Mouse (Mus musculus): Measurements from ENCODE around the gene Fam102b. TPM values are rescaled to one million over a fixed set of nuclear protein-coding genes. Genes with fewer than 3 reads are reported as not detected.

Gene Fam102b
- 18.0 and 19.5 TPM in 2 replicates for polyA plus RNA-seq (2014; fragmentation: Nextera tagmentation; extraction: Ambion mirVana)

GRCm38 (mm10) chr3:109027515-109027987 is at the start of gene Fam102b:
TSS of gene Fam102b (minus strand) at chr3:109027607.
- under 1% methylated on average over 53 of the region's 54 CpGs for WGBS
- peak within 1 kb of the TSS; percentile 65 for H3K4me2 ChIP-seq (replicated peaks; ENCODE audit: low read depth, low read length)
- no peaks in the 10 kb centered on the region for H3K27me3 ChIP-seq (ENCODE audit: control insufficient read depth, insufficient read depth, low read length)
- peak within 1 kb of the TSS; percentile 86 for H3K27ac ChIP-seq (ENCODE audit: low read length)
- ATAC-seq (ENCODE audit: insufficient number of reproducible peaks, insufficient read depth, low FRiP score, low read depth): peak; percentile 75
- no peaks in the 10 kb centered on the region for H3K36me3 ChIP-seq (ENCODE audit: control insufficient read depth, insufficient read depth, low read length)
- no peaks in the 10 kb centered on the region for H3K9me3 ChIP-seq (ENCODE audit: control insufficient read depth, low read depth, low read length)
- H3K4me3 ChIP-seq (ENCODE audit: low read depth, low read length): peak within 1 kb of the TSS; percentile 74
- peaks cover 30% of the 10 kb centered on the region for H3K4me1 ChIP-seq (ENCODE audit: control insufficient read depth, insufficient read depth, low read length)
- H3K9ac ChIP-seq (replicated peaks; ENCODE audit: low read depth, low read length): peak within 1 kb of the TSS; percentile 82

GRCm38 (mm10) chr3:109062989-109063388 is 35.6 kb upstream of the Fam102b start:
- WGBS: 3% methylated on average over 6 of the region's 6 CpGs
- no peak overlapping the region for H3K4me3 ChIP-seq (ENCODE audit: low read depth, low read length)

GRCm38 (mm10) chr3:109062391-109062790 is 35.0 kb upstream of the Fam102b start:
- ATAC-seq (ENCODE audit: insufficient number of reproducible peaks, insufficient read depth, low FRiP score, low read depth): no peak
- H3K9ac ChIP-seq (replicated peaks; ENCODE audit: low read depth, low read length): no peak overlapping the region
- WGBS: 81% methylated on average over 7 of the region's 7 CpGs

More at GRCm38 (mm10) chr3:109062989-109063388, 35.6 kb upstream of the Fam102b start:
- H3K9ac ChIP-seq (replicated peaks; ENCODE audit: low read depth, low read length): no peak overlapping the region
- ATAC-seq (ENCODE audit: insufficient number of reproducible peaks, insufficient read depth, low FRiP score, low read depth): no peak
- no peak overlapping the region for H3K27ac ChIP-seq (ENCODE audit: low read length)
- H3K4me2 ChIP-seq (replicated peaks; ENCODE audit: low read depth, low read length): no peak overlapping the region
- H3K27me3 ChIP-seq (ENCODE audit: control insufficient read depth, insufficient read depth, low read length): no peaks in the 10 kb centered on the region
- H3K4me1 ChIP-seq (ENCODE audit: control insufficient read depth, insufficient read depth, low read length): no peaks in the 10 kb centered on the region
- H3K36me3 ChIP-seq (ENCODE audit: control insufficient read depth, insufficient read depth, low read length): no peaks in the 10 kb centered on the region
- no peaks in the 10 kb centered on the region for H3K9me3 ChIP-seq (ENCODE audit: control insufficient read depth, low read depth, low read length)

GRCm38 (mm10) chr3:109059903-109060302 is 32.5 kb upstream of the Fam102b start:
- Histone ChIP-seq H3K27me3 (ENCODE audit: control insufficient read depth, insufficient read depth, low read length) (no peaks in the 10 kb centered on the region), H3K36me3 (ENCODE audit: control insufficient read depth, insufficient read depth, low read length) (no peaks in the 10 kb centered on the region), H3K4me2 (replicated peaks; ENCODE audit: low read depth, low read length) (no peak overlapping the region), H3K27ac (ENCODE audit: low read length) (no peak overlapping the region), H3K9ac (replicated peaks; ENCODE audit: low read depth, low read length) (no peak overlapping the region), H3K9me3 (ENCODE audit: control insufficient read depth, low read depth, low read length) (no peaks in the 10 kb centered on the region), H3K4me1 (ENCODE audit: control insufficient read depth, insufficient read depth, low read length) (no peaks in the 10 kb centered on the region), H3K4me3 (ENCODE audit: low read depth, low read length) (no peak overlapping the region)
- 53% methylated on average over 8 of the region's 8 CpGs for WGBS
- no peak for ATAC-seq (ENCODE audit: insufficient number of reproducible peaks, insufficient read depth, low FRiP score, low read depth)

More at GRCm38 (mm10) chr3:109062391-109062790, 35.0 kb upstream of the Fam102b start:
- Histone ChIP-seq H3K27me3 (ENCODE audit: control insufficient read depth, insufficient read depth, low read length) (no peaks in the 10 kb centered on the region), H3K4me2 (replicated peaks; ENCODE audit: low read depth, low read length) (no peak overlapping the region), H3K36me3 (ENCODE audit: control insufficient read depth, insufficient read depth, low read length) (no peaks in the 10 kb centered on the region), H3K27ac (ENCODE audit: low read length) (no peak overlapping the region), H3K9me3 (ENCODE audit: control insufficient read depth, low read depth, low read length) (no peaks in the 10 kb centered on the region), H3K4me3 (ENCODE audit: low read depth, low read length) (no peak overlapping the region), H3K4me1 (ENCODE audit: control insufficient read depth, insufficient read depth, low read length) (no peaks in the 10 kb centered on the region)

- Histone ChIP-seq H3K27me3 (ENCODE audit: control insufficient read depth, insufficient read depth, low read length) (no peaks in the 10 kb centered on the region), H3K36me3 (ENCODE audit: control insufficient read depth, insufficient read depth, low read length) (no peaks in the 10 kb centered on the region), H3K9me3 (ENCODE audit: control insufficient read depth, low read depth, low read length) (no peaks in the 10 kb centered on the region), H3K9ac (replicated peaks; ENCODE audit: low read depth, low read length) (no peak overlapping the region), H3K4me1 (ENCODE audit: control insufficient read depth, insufficient read depth, low read length) (peaks cover 15% of the 10 kb centered on the region), H3K4me3 (ENCODE audit: low read depth, low read length) (no peak overlapping the region), H3K4me2 (replicated peaks; ENCODE audit: low read depth, low read length) (no peak overlapping the region), H3K27ac (ENCODE audit: low read length) (no peak overlapping the region)
- ATAC-seq (ENCODE audit: insufficient number of reproducible peaks, insufficient read depth, low FRiP score, low read depth): no peak
- 71% methylated on average over 6 of the region's 6 CpGs for WGBS
Measured at GRCm38 (mm10) chr3:109051946-109052331, 24.5 kb upstream of the Fam102b start.

- H3K9ac ChIP-seq (replicated peaks; ENCODE audit: low read depth, low read length): no peak overlapping the region
- H3K27ac ChIP-seq (ENCODE audit: low read length): no peak overlapping the region
- H3K27me3 ChIP-seq (ENCODE audit: control insufficient read depth, insufficient read depth, low read length): no peaks in the 10 kb centered on the region
- H3K36me3 ChIP-seq (ENCODE audit: control insufficient read depth, insufficient read depth, low read length): no peaks in the 10 kb centered on the region
- H3K4me3 ChIP-seq (ENCODE audit: low read depth, low read length): no peak overlapping the region
- WGBS: 26% methylated on average over 11 of the region's 11 CpGs
- H3K4me1 ChIP-seq (ENCODE audit: control insufficient read depth, insufficient read depth, low read length): peaks cover 15% of the 10 kb centered on the region
- no peak for ATAC-seq (ENCODE audit: insufficient number of reproducible peaks, insufficient read depth, low FRiP score, low read depth)
- no peaks in the 10 kb centered on the region for H3K9me3 ChIP-seq (ENCODE audit: control insufficient read depth, low read depth, low read length)
- H3K4me2 ChIP-seq (replicated peaks; ENCODE audit: low read depth, low read length): no peak overlapping the region
Measured at GRCm38 (mm10) chr3:109051056-109051945, 23.9 kb upstream of the Fam102b start.

GRCm38 (mm10) chr3:109047707-109048283 is 20.4 kb upstream of the Fam102b start:
- Histone ChIP-seq H3K4me3 (ENCODE audit: low read depth, low read length) (no peak overlapping the region), H3K4me2 (replicated peaks; ENCODE audit: low read depth, low read length) (no peak overlapping the region), H3K9me3 (ENCODE audit: control insufficient read depth, low read depth, low read length) (no peaks in the 10 kb centered on the region), H3K4me1 (ENCODE audit: control insufficient read depth, insufficient read depth, low read length) (peaks cover 15% of the 10 kb centered on the region), H3K27me3 (ENCODE audit: control insufficient read depth, insufficient read depth, low read length) (no peaks in the 10 kb centered on the region), H3K36me3 (ENCODE audit: control insufficient read depth, insufficient read depth, low read length) (no peaks in the 10 kb centered on the region), H3K27ac (ENCODE audit: low read length) (peak overlapping the region; percentile 36; the same call in 1 of the 2 replicates), H3K9ac (replicated peaks; ENCODE audit: low read depth, low read length) (no peak overlapping the region)
- peak; percentile 44; the same call in 1 of the 2 replicates for ATAC-seq (ENCODE audit: insufficient number of reproducible peaks, insufficient read depth, low FRiP score, low read depth)
- 22% methylated on average over 6 of the region's 6 CpGs for WGBS

GRCm38 (mm10) chr3:109046428-109046827 is 19.0 kb upstream of the Fam102b start:
- WGBS: 89% methylated on average over 3 of the region's 3 CpGs
- ATAC-seq (ENCODE audit: insufficient number of reproducible peaks, insufficient read depth, low FRiP score, low read depth): no peak

More at GRCm38 (mm10) chr3:109046428-109046827, 19.0 kb upstream of the Fam102b start:
- Histone ChIP-seq H3K9me3 (ENCODE audit: control insufficient read depth, low read depth, low read length) (no peaks in the 10 kb centered on the region), H3K4me3 (ENCODE audit: low read depth, low read length) (no peak overlapping the region), H3K4me1 (ENCODE audit: control insufficient read depth, insufficient read depth, low read length) (peaks cover 11% of the 10 kb centered on the region), H3K27ac (ENCODE audit: low read length) (no peak overlapping the region), H3K36me3 (ENCODE audit: control insufficient read depth, insufficient read depth, low read length) (no peaks in the 10 kb centered on the region), H3K9ac (replicated peaks; ENCODE audit: low read depth, low read length) (no peak overlapping the region), H3K4me2 (replicated peaks; ENCODE audit: low read depth, low read length) (no peak overlapping the region), H3K27me3 (ENCODE audit: control insufficient read depth, insufficient read depth, low read length) (no peaks in the 10 kb centered on the region)

Measured in stomach, embryonic 14.5 days (tissue).